Mouse (Mus musculus) heart, adult 2 months (tissue): ENCODE results near the gene Itfg1. TPM values are rescaled to one million over a fixed set of nuclear protein-coding genes. Genes with fewer than 3 reads are reported as not detected.
A peak's percentile ranks its signal among the peaks of the same experiment; 100 is the strongest.

Experiments used
- DNase-seq, 2 experiments: peaks; one replicate each; pipeline ENCODE4 v3.0.0; 2021
- H3K27ac ChIP-seq: fragments of 200-600 bp; 2 replicates; pipeline ENCODE4 v1.8.1; 2022
- H3K27me3 ChIP-seq: fragments of 200-500 bp; 2 replicates; pipeline ENCODE4 v1.6.1; 2012; ENCODE audit warnings: mild to moderate bottlenecking, low read length, inconsistent platforms, mixed read lengths; ENCODE audit not compliant: control insufficient read depth, insufficient read depth
- H3K36me3 ChIP-seq: fragments of 200-500 bp; 2 replicates; pipeline ENCODE4 v1.6.1; 2012; ENCODE audit warnings: low read length, inconsistent platforms; ENCODE audit not compliant: control insufficient read depth, insufficient read depth
- H3K4me1 ChIP-seq: fragments of 200-500 bp; 2 replicates; pipeline ENCODE4 v1.6.1; 2011; ENCODE audit warnings: low read length; ENCODE audit not compliant: control insufficient read depth, insufficient read depth
- H3K4me3 ChIP-seq: fragments of 200-600 bp; 2 replicates; pipeline ENCODE4 v1.8.1; 2022
- H3K79me2 ChIP-seq: fragments of 200-500 bp; replicated peaks from 2 replicates; pipeline ENCODE4 v1.6.1; 2012; ENCODE audit warnings: mild to moderate bottlenecking, inconsistent platforms, low read length, moderate library complexity, mixed read lengths; ENCODE audit not compliant: control insufficient read depth, insufficient read depth
- H3K9ac ChIP-seq: fragments of 200-500 bp; 2 replicates; pipeline ENCODE4 v1.6.1; 2012; ENCODE audit warnings: low read depth, mild to moderate bottlenecking, control low read depth, inconsistent platforms, low read length, mixed read lengths
- CTCF ChIP-seq: fragments of 200-600 bp; IDR thresholded peaks from 2 replicates; pipeline ENCODE4 v1.8.1; 2022; ENCODE audit warnings: antibody characterized with exemption, mild to moderate bottlenecking, moderate library complexity
- EP300 ChIP-seq: fragments of 200-500 bp; IDR thresholded peaks from 2 replicates; pipeline ENCODE4 v1.6.1; 2011; ENCODE audit warnings: low read depth, low read length, control low read depth; ENCODE audit not compliant: insufficient read depth
- POLR2A ChIP-seq: fragments of 200-500 bp; IDR thresholded peaks from 2 replicates; pipeline ENCODE4 v1.6.1; 2011; ENCODE audit warnings: mild to moderate bottlenecking, low read depth, low read length, control low read depth; ENCODE audit not compliant: insufficient read depth
- WGBS: fragments of 180-500 bp; shearing (Covaris S2); methylation state at CpG from one replicate; pipeline ENCODE4 v1.1.7; 2018; 5-methylcytosine and 5-hydroxymethylcytosine counted together
- intact Hi-C: fragments of 180-260 bp; cut with DNase I; formaldehyde crosslinking; loops from one replicate; pipeline ENCODE4 v1.15.1; 2025
- polyA plus RNA-seq: library from polyadenylated mRNA; depleted of rRNA; stranded (reverse); fragments of >200 nt; gene quantifications from 2 replicates; pipeline ENCODE4 v1.2.3, GENCODE M21; 2012
- total RNA-seq, 2 experiments: library from RNA; stranded (reverse); gene quantifications; 2 replicates each; pipeline ENCODE4 v1.2.3; 2021

Gene Itfg1
- total and polyA plus RNA-seq, 3 experiments = 13.9 to 46.9 (median 45.9) TPM

- no peak for DNase-seq
- intact Hi-C loops = no loop called here
- 80% methylated on average over 1 of the region's 1 CpGs for WGBS
- H3K27me3 ChIP-seq = no peaks in the 10 kb centered on the region
- H3K4me1 ChIP-seq = no peaks in the 10 kb centered on the region
- no peaks in the 10 kb centered on the region for H3K79me2 ChIP-seq
- no peak overlapping the region for H3K27ac ChIP-seq
- no peak for TF ChIP-seq CTCF
- TF ChIP-seq POLR2A = no peak
- TF ChIP-seq EP300 = no peak
- no peak overlapping the region for H3K9ac ChIP-seq
- H3K36me3 ChIP-seq = no peaks in the 10 kb centered on the region
- H3K4me3 ChIP-seq = no peak overlapping the region
These were observed 55.2 kb downstream of the Itfg1 start for GRCm38 (mm10) chr8:85785506-85785905.

GRCm38 (mm10) chr8:85783871-85784270 lies 56.9 kb downstream of the Itfg1 start:
- no peak for DNase-seq
- intact Hi-C loops = no loop called here
- H3K9ac ChIP-seq = no peak overlapping the region
- no peak overlapping the region for H3K27ac ChIP-seq
- no peaks in the 10 kb centered on the region for H3K79me2 ChIP-seq
- no peaks in the 10 kb centered on the region for H3K4me1 ChIP-seq
- 96% methylated on average over 1 of the region's 1 CpGs for WGBS
- no peak for TF ChIP-seq EP300
- no peak for TF ChIP-seq POLR2A
- TF ChIP-seq CTCF = no peak
- H3K36me3 ChIP-seq = no peaks in the 10 kb centered on the region
- H3K4me3 ChIP-seq = no peak overlapping the region
- no peaks in the 10 kb centered on the region for H3K27me3 ChIP-seq

- no peak overlapping the region for H3K4me3 ChIP-seq
- no peaks in the 10 kb centered on the region for H3K79me2 ChIP-seq
- H3K9ac ChIP-seq = no peak overlapping the region
- H3K4me1 ChIP-seq = no peaks in the 10 kb centered on the region
- no peaks in the 10 kb centered on the region for H3K36me3 ChIP-seq
- 93% methylated on average over 3 of the region's 3 CpGs for WGBS
- H3K27me3 ChIP-seq = no peaks in the 10 kb centered on the region
- no peak overlapping the region for H3K27ac ChIP-seq
- DNase-seq = no peak
- TF ChIP-seq EP300 (no peak), POLR2A (no peak), CTCF (no peak)
- intact Hi-C loops = no loop called here
These were observed 60.6 kb downstream of the Itfg1 start for GRCm38 (mm10) chr8:85780091-85780490.

- Histone ChIP-seq H3K4me1 (no peaks in the 10 kb centered on the region), H3K27me3 (no peaks in the 10 kb centered on the region), H3K9ac (no peak overlapping the region), H3K79me2 (no peaks in the 10 kb centered on the region), H3K4me3 (no peak overlapping the region), H3K27ac (no peak overlapping the region), H3K36me3 (no peaks in the 10 kb centered on the region)
- TF ChIP-seq EP300 (no peak), POLR2A (no peak), CTCF (no peak)
- intact Hi-C loops = no loop called here
- WGBS = 97% methylated on average over 2 of the region's 2 CpGs
- no peak for DNase-seq
These were observed 95.7 kb downstream of the Itfg1 start for GRCm38 (mm10) chr8:85745053-85745452.

- H3K4me1 ChIP-seq = no peaks in the 10 kb centered on the region
- no peaks in the 10 kb centered on the region for H3K27me3 ChIP-seq
- DNase-seq = no peak
- intact Hi-C loops = no loop called here
- WGBS = 50% methylated on average over 3 of the region's 3 CpGs
- H3K36me3 ChIP-seq = peaks cover 4% of the 10 kb centered on the region; the same call in 1 of the 2 replicates
- no peak for TF ChIP-seq CTCF
- TF ChIP-seq EP300 = no peak
- peak; percentile 45; the same call in 1 of the 2 replicates for TF ChIP-seq POLR2A
- H3K27ac ChIP-seq = peak overlapping the region; percentile 45
- peak overlapping the region; percentile 25; the same call in 1 of the 2 replicates for H3K9ac ChIP-seq
- peak overlapping the region; percentile 12; the same call in 1 of the 2 replicates for H3K4me3 ChIP-seq
- H3K79me2 ChIP-seq = no peaks in the 10 kb centered on the region
These were observed 110.2 kb downstream of the Itfg1 start for GRCm38 (mm10) chr8:85730545-85730944.

- intact Hi-C loops = no loop called here
- TF ChIP-seq CTCF (no peak), EP300 (no peak), POLR2A (no peak)
- Histone ChIP-seq H3K36me3 (peaks cover 2% of the 10 kb centered on the region), H3K4me3 (no peak overlapping the region), H3K27me3 (no peaks in the 10 kb centered on the region), H3K9ac (no peak overlapping the region), H3K27ac (no peak overlapping the region), H3K4me1 (peaks cover 2% of the 10 kb centered on the region; the same call in 1 of the 2 replicates), H3K79me2 (no peaks in the 10 kb centered on the region)
- 75% methylated on average over 5 of the region's 5 CpGs for WGBS
- no peak for DNase-seq
These were observed 123.5 kb downstream of the Itfg1 start for GRCm38 (mm10) chr8:85717271-85717670.
